Mouse (Mus musculus) cerebellum, adult 11-12 months (tissue): ENCODE data around the gene Supt3.

Source experiments
- DNase-seq: peaks from one replicate; pipeline ENCODE4 v3.0.0; 2022

Supt3 gene

GRCm38 (mm10) chr17:44970255-44970654 is 193.3 kb downstream of the Supt3 start:
- DNase-seq, result no peak

- no peak for DNase-seq
Measured at GRCm38 (mm10) chr17:44973489-44973888, 196.5 kb downstream of the Supt3 start.

GRCm38 (mm10) chr17:44977690-44978089 is 200.7 kb downstream of the Supt3 start:
- DNase-seq, result no peak

- no peak for DNase-seq
Measured at GRCm38 (mm10) chr17:44987964-44988363, 211.0 kb downstream of the Supt3 start.

GRCm38 (mm10) chr17:45003311-45003710 is 226.4 kb downstream of the Supt3 start:
- no peak for DNase-seq

GRCm38 (mm10) chr17:45004477-45005170 is 227.7 kb downstream of the Supt3 start:
- DNase-seq, result no peak

GRCm38 (mm10) chr17:45007461-45007860 is 230.5 kb downstream of the Supt3 start:
- DNase-seq, result no peak

GRCm38 (mm10) chr17:45008663-45009062 is 231.7 kb downstream of the Supt3 start:
- DNase-seq, result no peak

GRCm38 (mm10) chr17:45010409-45010808 is 233.5 kb downstream of the Supt3 start:
- DNase-seq, result no peak

GRCm38 (mm10) chr17:45016746-45017145 is 239.8 kb downstream of the Supt3 start:
- no peak for DNase-seq

- no peak for DNase-seq
Measured at GRCm38 (mm10) chr17:45020155-45020930, 243.4 kb downstream of the Supt3 start.

GRCm38 (mm10) chr17:45028441-45028840 is 251.5 kb downstream of the Supt3 start:
- no peak for DNase-seq

- DNase-seq, result no peak
Measured at GRCm38 (mm10) chr17:45029106-45029505, 252.2 kb downstream of the Supt3 start.

GRCm38 (mm10) chr17:45032209-45032608 is 255.3 kb downstream of the Supt3 start:
- DNase-seq, result no peak

- DNase-seq, result no peak
Measured at GRCm38 (mm10) chr17:45033617-45034016, 256.7 kb downstream of the Supt3 start.

- DNase-seq, result no peak
Measured at GRCm38 (mm10) chr17:45041084-45041483, 264.1 kb downstream of the Supt3 start.

GRCm38 (mm10) chr17:45045804-45046203 is 268.9 kb downstream of the Supt3 start:
- no peak for DNase-seq

GRCm38 (mm10) chr17:45046583-45046982 is 269.6 kb downstream of the Supt3 start:
- no peak for DNase-seq

- DNase-seq, result no peak
Measured at GRCm38 (mm10) chr17:45047236-45047635, 270.3 kb downstream of the Supt3 start.

GRCm38 (mm10) chr17:45051971-45052370 is 275.0 kb downstream of the Supt3 start:
- DNase-seq, result no peak

GRCm38 (mm10) chr17:45053371-45053770 is 276.4 kb downstream of the Supt3 start:
- no peak for DNase-seq

- no peak for DNase-seq
Measured at GRCm38 (mm10) chr17:45054526-45054925, 277.6 kb downstream of the Supt3 start.

GRCm38 (mm10) chr17:45056894-45057293 is 279.9 kb downstream of the Supt3 start:
- no peak for DNase-seq

- no peak for DNase-seq
Measured at GRCm38 (mm10) chr17:45057780-45058179, 280.8 kb downstream of the Supt3 start.
